Mouse (Mus musculus): ENCODE measurements around the gene Thap11. TPM values are rescaled to one million over a fixed set of nuclear protein-coding genes. Genes with fewer than 3 reads are reported as not detected.
"Not testable (repeated sequence)": the region's sequence is repeated elsewhere in the genome, so short reads cannot be mapped to it uniquely, and the experiment has no call there.

Thap11 gene
- polyA plus RNA-seq, 1 experiment from 2014 or later: 49.6 TPM

DNA sequence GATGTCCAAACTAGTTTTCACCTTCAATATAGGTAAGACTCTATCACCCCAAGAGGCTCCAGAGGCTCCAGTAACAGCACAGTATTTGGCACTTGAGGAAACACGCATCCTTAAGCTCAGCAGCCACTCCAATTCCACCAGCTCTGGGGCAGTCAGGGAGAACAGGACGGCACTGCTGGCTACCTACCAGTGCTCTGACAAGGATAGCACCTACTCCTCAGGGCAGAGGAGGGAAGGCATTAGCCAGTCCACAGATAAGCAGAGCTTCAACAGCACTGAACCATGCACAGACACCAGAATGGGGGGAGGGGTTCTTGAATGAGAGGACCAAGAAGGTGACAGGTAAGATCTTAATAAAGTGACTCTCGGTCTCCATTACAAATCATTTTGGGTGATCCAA, 35.3 kb upstream of the Thap11 start:
- no peak for ATAC-seq
- 90% methylated on average over 3 of the region's 3 CpGs for WGBS
- Histone ChIP-seq H3K4me3 (ENCODE audit: low read length) (no peak overlapping the region), H3K9ac (ENCODE audit: low read depth, low read length) (no peak overlapping the region), H3K9me3 (ENCODE audit: control insufficient read depth, low read length) (no peaks in the 10 kb centered on the region), H3K36me3 (ENCODE audit: control insufficient read depth, insufficient read depth, low read length) (peaks cover 6% of the 10 kb centered on the region; the same call in 1 of the 2 replicates), H3K27ac (ENCODE audit: low read length) (no peak overlapping the region), H3K27me3 (replicated peaks; ENCODE audit: control insufficient read depth, insufficient read depth, low read length) (no peaks in the 10 kb centered on the region), H3K4me2 (ENCODE audit: low read depth, low read length) (no peak overlapping the region), H3K4me1 (ENCODE audit: control insufficient read depth, insufficient read depth, low read length) (no peaks in the 10 kb centered on the region)

DNA sequence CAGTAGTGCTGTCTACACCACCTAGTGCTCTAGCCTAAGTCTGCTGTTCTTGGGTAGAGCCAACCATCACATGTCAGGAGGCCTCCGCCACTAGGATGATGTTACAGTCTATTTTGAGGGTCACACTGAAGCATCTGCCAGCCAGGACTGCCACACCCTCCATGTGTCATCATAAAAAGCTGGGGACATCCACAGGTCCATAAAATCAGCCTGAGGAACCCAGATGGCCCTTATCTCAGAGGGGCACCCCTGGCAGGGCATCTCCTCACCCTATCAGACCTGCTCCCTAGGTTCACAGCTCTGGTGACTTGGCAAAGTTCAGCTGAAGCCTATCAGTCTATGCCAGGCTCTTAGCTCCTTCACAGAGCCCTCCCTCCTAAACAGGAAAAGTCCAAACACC, 34.0 kb upstream of the Thap11 start:
- Histone ChIP-seq H3K9ac (ENCODE audit: low read depth, low read length) (no peak overlapping the region), H3K4me3 (ENCODE audit: low read length) (no peak overlapping the region), H3K4me1 (ENCODE audit: control insufficient read depth, insufficient read depth, low read length) (peaks cover 5% of the 10 kb centered on the region), H3K4me2 (ENCODE audit: low read depth, low read length) (no peak overlapping the region), H3K36me3 (ENCODE audit: control insufficient read depth, insufficient read depth, low read length) (peaks cover 6% of the 10 kb centered on the region; the same call in 1 of the 2 replicates), H3K9me3 (ENCODE audit: control insufficient read depth, low read length) (no peaks in the 10 kb centered on the region), H3K27me3 (replicated peaks; ENCODE audit: control insufficient read depth, insufficient read depth, low read length) (no peaks in the 10 kb centered on the region), H3K27ac (ENCODE audit: low read length) (no peak overlapping the region)
- ATAC-seq: peak; percentile 86
- 95% methylated on average over 1 of the region's 1 CpGs for WGBS

DNA sequence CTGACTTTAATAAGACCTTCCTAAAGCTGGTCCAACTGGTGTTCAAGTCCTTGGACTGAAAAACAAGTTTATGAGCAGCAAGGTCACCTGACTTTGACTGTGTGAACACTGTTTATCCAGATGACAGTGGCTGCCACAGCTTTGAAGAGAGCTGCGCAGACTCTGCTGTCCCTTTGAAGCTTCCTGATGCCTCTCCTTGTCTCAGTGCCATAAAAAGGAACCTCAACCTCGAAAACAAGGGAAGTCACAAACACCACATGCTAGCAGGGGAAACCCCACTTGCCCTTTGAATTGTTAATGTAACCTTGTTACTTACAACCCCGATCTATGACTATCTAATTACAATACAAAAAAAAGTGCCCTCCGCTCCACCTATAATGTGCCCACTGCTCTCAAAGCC, 29.4 kb upstream of the Thap11 start:
- H3K36me3 ChIP-seq (ENCODE audit: control insufficient read depth, insufficient read depth, low read length): peaks cover 6% of the 10 kb centered on the region; the same call in 1 of the 2 replicates
- WGBS: 67% methylated on average over 4 of the region's 4 CpGs
- peak overlapping the region; percentile 87 for H3K4me3 ChIP-seq (ENCODE audit: low read length)
- ATAC-seq: no peak
- H3K4me2 ChIP-seq (ENCODE audit: low read depth, low read length): peak overlapping the region; percentile 80; the same call in 1 of the 2 replicates
- H3K27me3 ChIP-seq (replicated peaks; ENCODE audit: control insufficient read depth, insufficient read depth, low read length): no peaks in the 10 kb centered on the region
- H3K9ac ChIP-seq (ENCODE audit: low read depth, low read length): 0 out of 2 replicates have a peak overlapping the region, but pooled peaks have one; percentile 89
- H3K9me3 ChIP-seq (ENCODE audit: control insufficient read depth, low read length): no peaks in the 10 kb centered on the region
- peaks cover 9% of the 10 kb centered on the region for H3K4me1 ChIP-seq (ENCODE audit: control insufficient read depth, insufficient read depth, low read length)
- H3K27ac ChIP-seq (ENCODE audit: low read length): no peak overlapping the region

DNA sequence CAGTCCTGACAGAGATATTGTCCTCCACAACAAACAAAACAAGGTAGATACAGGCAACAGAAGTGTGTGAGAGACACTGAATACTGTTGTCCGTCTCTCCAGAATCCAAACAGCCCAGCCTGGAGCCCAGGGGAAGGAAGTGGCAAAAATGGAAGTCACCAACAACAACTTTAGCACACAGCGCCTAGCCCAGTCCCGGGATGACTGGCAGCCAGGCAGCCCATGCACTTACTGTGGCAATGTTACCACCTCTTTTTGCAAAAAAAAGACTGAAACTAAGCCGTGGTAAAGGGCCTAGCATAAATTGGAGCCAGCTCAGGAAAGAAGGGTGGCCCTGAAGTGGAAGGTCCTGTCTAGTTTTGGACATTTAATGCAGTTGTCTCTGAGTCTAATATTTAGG, 28.6 kb upstream of the Thap11 start:
- H3K9ac ChIP-seq (ENCODE audit: low read depth, low read length): peak overlapping the region; percentile 89
- H3K4me2 ChIP-seq (ENCODE audit: low read depth, low read length): peak overlapping the region; percentile 80
- no peaks in the 10 kb centered on the region for H3K9me3 ChIP-seq (ENCODE audit: control insufficient read depth, low read length)
- WGBS: 3% methylated on average over 4 of the region's 4 CpGs
- peaks cover 4% of the 10 kb centered on the region; the same call in 1 of the 2 replicates for H3K36me3 ChIP-seq (ENCODE audit: control insufficient read depth, insufficient read depth, low read length)
- no peak for ATAC-seq
- H3K27ac ChIP-seq (ENCODE audit: low read length): peak overlapping the region; percentile 69
- peak overlapping the region; percentile 87 for H3K4me3 ChIP-seq (ENCODE audit: low read length)
- no peaks in the 10 kb centered on the region for H3K27me3 ChIP-seq (replicated peaks; ENCODE audit: control insufficient read depth, insufficient read depth, low read length)
- peaks cover 9% of the 10 kb centered on the region for H3K4me1 ChIP-seq (ENCODE audit: control insufficient read depth, insufficient read depth, low read length)

DNA sequence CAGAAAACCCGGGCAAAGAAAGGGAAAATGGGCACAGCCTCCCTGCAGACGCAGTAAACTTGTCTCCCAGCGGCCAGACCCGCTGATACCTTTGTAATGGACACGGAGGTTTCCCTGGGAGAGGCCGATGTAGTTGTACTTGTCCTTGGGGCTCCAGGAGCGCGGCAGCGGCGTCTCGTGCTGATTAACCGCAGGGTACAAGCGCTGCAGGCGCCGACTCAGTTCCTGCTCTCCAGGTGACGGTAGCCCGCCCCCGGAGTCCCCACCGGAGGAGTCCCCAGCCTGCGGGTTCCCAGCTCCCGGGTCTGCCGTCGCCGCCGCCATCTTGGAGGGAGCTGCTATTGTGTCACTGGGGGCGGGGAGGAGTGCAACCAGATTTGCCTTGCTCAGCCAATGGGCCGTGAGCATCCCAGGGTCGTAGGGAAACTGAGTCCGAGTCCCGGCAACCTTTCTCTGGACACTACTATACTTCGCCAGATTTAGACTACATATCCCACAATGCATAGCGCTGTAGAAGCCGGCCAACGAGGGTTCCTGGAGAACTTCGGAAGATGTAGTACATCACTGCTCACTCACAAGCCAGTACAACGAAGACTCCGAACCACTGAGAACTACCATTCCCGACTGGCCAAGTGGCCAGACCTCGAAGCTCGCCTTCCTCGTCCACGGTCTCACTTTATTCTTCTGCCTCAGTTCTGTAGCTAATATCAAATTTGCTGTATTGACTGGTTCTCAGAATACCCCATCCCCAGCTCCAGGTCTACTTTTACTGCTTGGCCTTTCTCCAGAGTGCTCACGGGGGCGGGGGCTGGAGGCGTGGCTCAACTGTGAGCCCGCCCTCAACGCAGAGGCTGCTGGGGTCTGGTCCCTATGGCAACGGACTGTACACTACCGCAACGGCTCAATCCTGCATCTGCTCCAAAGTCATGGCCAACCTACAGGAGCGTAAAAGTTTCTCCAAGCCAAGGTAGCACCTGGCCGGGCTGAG, 27.8 kb upstream of the Thap11 start, which contains the start of the genes Ranbp10 and Tsnaxip1:
Ranbp10 (minus strand) TSS at position 490 of the 988 bp plus-strand sequence.
Tsnaxip1 (plus strand) TSS at position 871 of the 988 bp plus-strand sequence.
- Histone ChIP-seq H3K4me1 (ENCODE audit: control insufficient read depth, insufficient read depth, low read length) (peaks cover 9% of the 10 kb centered on the region), H3K27ac (ENCODE audit: low read length) (peak within 1 kb of the TSS; percentile 69), H3K9me3 (ENCODE audit: control insufficient read depth, low read length) (no peaks in the 10 kb centered on the region), H3K4me3 (ENCODE audit: low read length) (peak within 1 kb of the TSS; percentile 87), H3K4me2 (ENCODE audit: low read depth, low read length) (peak within 1 kb of the TSS; percentile 80), H3K9ac (ENCODE audit: low read depth, low read length) (peak within 1 kb of the TSS; percentile 89), H3K27me3 (replicated peaks; ENCODE audit: control insufficient read depth, insufficient read depth, low read length) (no peaks in the 10 kb centered on the region), H3K36me3 (ENCODE audit: control insufficient read depth, insufficient read depth, low read length) (peaks cover 2% of the 10 kb centered on the region; the same call in 1 of the 2 replicates)
- WGBS: under 1% methylated on average over 52 of the region's 52 CpGs
- peak; percentile 99 for ATAC-seq

DNA sequence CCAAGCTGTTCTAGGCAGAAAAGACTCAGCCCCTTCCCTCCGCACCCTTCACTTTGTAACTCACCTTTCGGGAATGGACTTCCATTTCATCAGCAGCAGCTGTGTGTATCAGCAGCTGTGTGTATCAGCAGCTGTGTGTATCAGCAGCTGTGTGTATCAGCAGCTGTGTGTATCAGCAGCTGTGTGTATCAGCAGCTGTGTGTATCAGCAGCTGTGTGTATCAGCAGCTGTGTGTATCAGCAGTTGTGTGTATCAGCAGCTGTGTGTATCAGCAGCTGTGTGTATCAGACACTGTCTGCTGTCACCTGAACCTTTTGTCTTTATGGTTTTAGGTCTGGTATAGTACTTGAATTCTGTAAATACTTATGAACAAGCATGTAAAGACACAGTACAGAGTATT, 21.2 kb upstream of the Thap11 start:
- H3K9me3 ChIP-seq (ENCODE audit: control insufficient read depth, low read length); H3K9ac ChIP-seq (ENCODE audit: low read depth, low read length); H3K36me3 ChIP-seq (ENCODE audit: control insufficient read depth, insufficient read depth, low read length); ATAC-seq; H3K4me1 ChIP-seq (ENCODE audit: control insufficient read depth, insufficient read depth, low read length); H3K27ac ChIP-seq (ENCODE audit: low read length); H3K4me2 ChIP-seq (ENCODE audit: low read depth, low read length); H3K27me3 ChIP-seq (replicated peaks; ENCODE audit: control insufficient read depth, insufficient read depth, low read length); H3K4me3 ChIP-seq (ENCODE audit: low read length): not testable (repeated sequence)
- 83% methylated on average over 2 of the region's 2 CpGs for WGBS

DNA sequence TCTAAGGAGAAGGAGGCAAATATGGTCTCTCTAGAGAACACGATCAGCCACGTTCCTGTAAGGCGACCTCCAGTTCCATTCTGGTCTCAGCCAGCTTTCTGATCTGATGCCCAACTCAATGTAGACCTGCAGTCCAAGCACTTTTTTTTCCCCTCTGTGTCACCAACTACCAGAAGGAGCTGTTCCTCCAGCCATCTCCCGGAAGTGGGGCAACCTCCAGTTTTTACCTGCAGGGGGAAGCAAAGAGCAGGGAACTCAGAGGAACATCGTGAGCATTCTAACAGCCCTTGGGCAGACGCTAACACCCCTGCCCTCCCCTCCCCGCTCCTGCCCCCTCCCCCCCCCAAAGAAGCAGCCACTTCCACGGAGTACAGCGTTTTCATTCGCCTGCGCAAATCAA, 19.6 kb upstream of the Thap11 start:
- 26% methylated on average over 11 of the region's 11 CpGs for WGBS
- no peaks in the 10 kb centered on the region for H3K36me3 ChIP-seq (ENCODE audit: control insufficient read depth, insufficient read depth, low read length)
- ATAC-seq: 0 out of 2 replicates have a peak, but pooled peaks have one; percentile 44
- no peak overlapping the region for H3K27ac ChIP-seq (ENCODE audit: low read length)
- H3K27me3 ChIP-seq (replicated peaks; ENCODE audit: control insufficient read depth, insufficient read depth, low read length): no peaks in the 10 kb centered on the region
- no peak overlapping the region for H3K9ac ChIP-seq (ENCODE audit: low read depth, low read length)
- H3K4me1 ChIP-seq (ENCODE audit: control insufficient read depth, insufficient read depth, low read length): no peaks in the 10 kb centered on the region
- no peak overlapping the region for H3K4me2 ChIP-seq (ENCODE audit: low read depth, low read length)
- no peak overlapping the region for H3K4me3 ChIP-seq (ENCODE audit: low read length)
- H3K9me3 ChIP-seq (ENCODE audit: control insufficient read depth, low read length): no peaks in the 10 kb centered on the region

DNA sequence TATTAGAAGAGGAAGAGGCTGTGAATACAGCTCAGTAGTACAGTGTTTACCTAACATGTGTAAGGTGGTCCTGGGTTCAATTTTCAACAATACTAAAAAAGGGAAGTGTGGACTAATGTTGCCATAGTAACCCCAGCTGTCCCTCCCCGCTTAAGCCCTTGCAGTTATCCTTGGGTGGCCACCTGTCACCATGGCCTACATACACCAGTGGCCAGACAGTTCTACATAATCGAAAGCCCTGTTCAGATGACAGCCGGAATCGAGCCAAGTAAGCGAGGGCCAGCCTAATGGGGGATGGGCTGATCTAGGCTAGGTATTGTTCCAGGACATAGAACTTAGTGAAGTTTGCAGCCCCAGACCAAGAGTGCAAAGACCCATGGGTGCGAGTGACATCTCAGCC, 17.9 kb upstream of the Thap11 start:
- Histone ChIP-seq H3K36me3 (ENCODE audit: control insufficient read depth, insufficient read depth, low read length) (no peaks in the 10 kb centered on the region), H3K9me3 (ENCODE audit: control insufficient read depth, low read length) (no peaks in the 10 kb centered on the region), H3K27ac (ENCODE audit: low read length) (no peak overlapping the region), H3K4me3 (ENCODE audit: low read length) (no peak overlapping the region), H3K4me1 (ENCODE audit: control insufficient read depth, insufficient read depth, low read length) (no peaks in the 10 kb centered on the region), H3K9ac (ENCODE audit: low read depth, low read length) (no peak overlapping the region), H3K27me3 (replicated peaks; ENCODE audit: control insufficient read depth, insufficient read depth, low read length) (no peaks in the 10 kb centered on the region), H3K4me2 (ENCODE audit: low read depth, low read length) (no peak overlapping the region)
- WGBS: 80% methylated on average over 6 of the region's 6 CpGs
- no peak for ATAC-seq

DNA sequence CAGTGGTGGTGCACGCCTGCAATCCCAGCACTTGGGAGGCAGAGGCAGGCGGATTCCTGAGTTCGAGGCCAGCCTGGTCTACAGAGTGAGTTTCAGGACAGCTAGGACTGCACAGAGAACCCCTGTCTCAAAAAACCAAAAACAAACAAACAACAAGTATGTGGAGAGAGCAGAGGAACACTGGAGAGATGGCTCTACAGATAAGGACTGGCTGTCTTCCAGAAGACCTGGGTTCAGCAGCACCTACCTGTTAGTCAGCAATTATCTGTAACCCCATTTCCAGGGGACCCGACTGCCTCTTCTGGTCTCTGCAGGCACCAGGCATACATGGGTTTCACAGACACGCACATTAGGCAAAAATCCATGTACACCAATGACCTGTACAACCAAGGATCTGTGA, 15.7 kb upstream of the Thap11 start:
- Histone ChIP-seq H3K27ac (ENCODE audit: low read length) (no peak overlapping the region), H3K9ac (ENCODE audit: low read depth, low read length) (no peak overlapping the region), H3K36me3 (ENCODE audit: control insufficient read depth, insufficient read depth, low read length) (peaks cover 5% of the 10 kb centered on the region; the same call in 1 of the 2 replicates), H3K4me2 (ENCODE audit: low read depth, low read length) (no peak overlapping the region), H3K27me3 (replicated peaks; ENCODE audit: control insufficient read depth, insufficient read depth, low read length) (no peaks in the 10 kb centered on the region), H3K9me3 (ENCODE audit: control insufficient read depth, low read length) (no peaks in the 10 kb centered on the region), H3K4me1 (ENCODE audit: control insufficient read depth, insufficient read depth, low read length) (no peaks in the 10 kb centered on the region), H3K4me3 (ENCODE audit: low read length) (no peak overlapping the region)
- WGBS: 85% methylated on average over 5 of the region's 5 CpGs
- no peak for ATAC-seq
